25 mouse cellular contexts compared by ENCODE assay signal in the genomic region with DNA sequence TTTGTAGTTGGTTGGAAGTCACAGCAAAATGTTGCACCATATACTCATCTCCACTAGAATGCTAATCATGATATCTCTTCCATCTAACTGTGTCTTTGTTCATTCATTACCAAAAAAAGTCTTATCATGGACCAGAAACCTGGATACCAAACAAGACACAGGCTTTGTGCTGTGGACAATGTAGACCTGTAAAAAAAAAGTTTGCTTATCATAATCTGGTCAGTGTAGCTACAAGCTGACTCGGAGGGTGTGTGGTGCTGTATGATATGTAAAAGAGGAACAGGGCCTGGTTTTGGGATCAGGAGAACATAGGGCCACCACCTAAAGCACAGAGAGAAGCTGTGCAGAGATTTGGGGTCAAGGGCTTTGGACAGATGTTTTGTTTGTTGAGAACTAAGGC. TPM values are rescaled to one million over a fixed set of nuclear protein-coding genes. Genes with fewer than 3 reads are reported as not detected.
A peak's percentile ranks its signal among the peaks of the same experiment; 100 is the strongest.
DNase-seq lines count a peak whose midpoint lies in the region; ATAC-seq and TF ChIP-seq lines count a peak whose summit lies in the region.
"Had no signal": no experiment of that assay in that cellular context is flagged by ENCODE, and none has a peak within 500 bp of the region (broad histone marks: within the 10 kb centered on the region; RNA-seq: fewer than 3 reads in every experiment).

No protein-coding gene starts in this region.

- no peak for TF ChIP-seq RAD21 in MEL (IDR thresholded peaks at IDR 0.05; ENCODE audit: low read depth, low read length)

- no peak overlapping the region for H3K4me2 ChIP-seq in liver, embryonic 15.5 days
- H3K4me2 ChIP-seq in kidney, embryonic 15.5 days: no peak overlapping the region
- H3K4me2 ChIP-seq: heart, embryonic 12.5 days; hindbrain, embryonic 14.5 days; intestine, embryonic 15.5 days had no signal

- H3K4me1 ChIP-seq in MEL (ENCODE audit: control insufficient read depth in 1 of 2, insufficient read depth in 2 of 2, low read length in 2 of 2): peaks cover 18 to 19% of the 10 kb centered on the region in 2 experiments
- 0 out of 2 replicates have a peak, but pooled peaks cover 15% of the 10 kb centered on the region for H3K4me1 ChIP-seq in liver, embryonic 15.5 days (replicated peaks)
- no peaks in the 10 kb centered on the region for H3K4me1 ChIP-seq in kidney, embryonic 15.5 days
- H3K4me1 ChIP-seq: intestine, embryonic 15.5 days had no signal

- no peak overlapping the region for H3K4me3 ChIP-seq in MEL (ENCODE audit: control insufficient read depth in 1 of 2, insufficient read depth in 1 of 2, low read depth in 2 of 2, low read length in 2 of 2)
- H3K4me3 ChIP-seq in liver, embryonic 15.5 days (replicated peaks): no peak overlapping the region
- H3K4me3 ChIP-seq in kidney, embryonic 15.5 days (replicated peaks): no peak overlapping the region
- H3K4me3 ChIP-seq: embryonic facial prominence, embryonic 10.5 days; heart, embryonic 12.5 days; hindbrain, embryonic 10.5 days; intestine, embryonic 15.5 days had no signal

- peak overlapping the region; percentile 48 for H3K27ac ChIP-seq in MEL (ENCODE audit: control insufficient read depth, low read depth, low read length)
- no peak overlapping the region for H3K27ac ChIP-seq in liver, embryonic 15.5 days (replicated peaks)
- H3K27ac ChIP-seq in kidney, embryonic 15.5 days: no peak overlapping the region
- H3K27ac ChIP-seq: embryonic facial prominence, embryonic 10.5 days; hindbrain, embryonic 10.5 days; hindbrain, embryonic 14.5 days; intestine, embryonic 15.5 days had no signal

- H3K27me3 ChIP-seq in MEL (ENCODE audit: control insufficient read depth in 1 of 2, insufficient read depth in 2 of 2, low read length in 2 of 2): no peaks in the 10 kb centered on the region
- H3K27me3 ChIP-seq in liver, embryonic 15.5 days: no peaks in the 10 kb centered on the region
- no peaks in the 10 kb centered on the region for H3K27me3 ChIP-seq in kidney, embryonic 15.5 days
- H3K27me3 ChIP-seq: heart, embryonic 12.5 days; intestine, embryonic 15.5 days had no signal

- TF ChIP-seq POLR2A in MEL (IDR thresholded peaks at IDR 0.05; ENCODE audit: control insufficient read depth in 1 of 2, insufficient read depth in 1 of 2, low read depth in 1 of 2, low read length in 2 of 2, poor library complexity in 1 of 2): no peak

- H3K9ac ChIP-seq in MEL (ENCODE audit: control insufficient read depth, low read depth, low read length, poor library complexity, severe bottlenecking): no peak overlapping the region
- H3K9ac ChIP-seq in liver, embryonic 15.5 days: no peak overlapping the region
- no peak overlapping the region for H3K9ac ChIP-seq in kidney, embryonic 15.5 days
- H3K9ac ChIP-seq: heart, embryonic 12.5 days; hindbrain, embryonic 14.5 days; intestine, embryonic 15.5 days had no signal

- H3K36me3 ChIP-seq in MEL (ENCODE audit: control insufficient read depth in 1 of 2, insufficient read depth in 2 of 2, low read length in 2 of 2): peaks cover 0 to 30% of the 10 kb centered on the region in 2 experiments; a peak in 2 of 4 replicates
- H3K36me3 ChIP-seq in liver, embryonic 15.5 days (replicated peaks): peaks cover 24% of the 10 kb centered on the region; the same call in 1 of the 2 replicates
- peaks cover 58% of the 10 kb centered on the region for H3K36me3 ChIP-seq in kidney, embryonic 15.5 days

- peak; percentile 92 for DNase-seq in MEL (ENCODE audit: low read depth, low spot score)
- no peak for DNase-seq in kidney, adult 18-20 months
- no peak for DNase-seq in cerebellum, postnatal 14 days
- DNase-seq: adrenal gland, adult 2 months; adrenal gland, postnatal 25 days; B cell, adult 2 months; cerebellum, adult 11 months; cerebellum, adult 8-10 months; cerebellum, postnatal 25 days; gastrocnemius, postnatal 36 days had no signal

- H3K79me2 ChIP-seq in MEL (ENCODE audit: control insufficient read depth, insufficient read depth, low read length, poor library complexity): no peaks in the 10 kb centered on the region

- WGBS in liver, embryonic 15.5 days (ENCODE audit: insufficient replicate concordance): 10% methylated on average over 1 of the region's 1 CpGs
- WGBS in kidney, embryonic 15.5 days: 92% methylated on average over 1 of the region's 1 CpGs

- no peaks in the 10 kb centered on the region for H3K9me3 ChIP-seq in MEL (replicated peaks; ENCODE audit: insufficient read depth, low read length)
- no peaks in the 10 kb centered on the region for H3K9me3 ChIP-seq in liver, embryonic 15.5 days (replicated peaks)
- H3K9me3 ChIP-seq in kidney, embryonic 15.5 days (replicated peaks): no peaks in the 10 kb centered on the region
- H3K9me3 ChIP-seq: embryonic facial prominence, embryonic 10.5 days; heart, embryonic 12.5 days; hindbrain, embryonic 10.5 days; intestine, embryonic 15.5 days had no signal

- no peak for TF ChIP-seq CTCF in MEL (IDR thresholded peaks at IDR 0.05 in 2 of 3, conservative IDR thresholded peaks at IDR 0.05 in 1 of 3; ENCODE audit: control insufficient read depth in 1 of 3, insufficient read depth in 1 of 3, low read depth in 2 of 3, low read length in 3 of 3, poor library complexity in 1 of 3, severe bottlenecking in 1 of 3)

- ATAC-seq in common myeloid progenitor, adult 5-6 weeks (replicated peaks; ENCODE audit: low read depth, poor library complexity, severe bottlenecking): peak; percentile 79
- peak; percentile 64; the same call in 1 of the 2 replicates for ATAC-seq in liver, embryonic 15.5 days (ENCODE audit: insufficient read depth)
- peak; percentile 95 for ATAC-seq in megakaryocyte-erythroid progenitor cell, adult 5-6 weeks (replicated peaks; ENCODE audit: low FRiP score, low TSS enrichment, poor library complexity, severe bottlenecking)
- ATAC-seq in kidney, embryonic 15.5 days (replicated peaks; ENCODE audit: low FRiP score): no peak
- ATAC-seq: CD4-positive, CD25-positive, alpha-beta regulatory T cell, adult 4 months; forebrain, embryonic 14.5 days; intestine, embryonic 15.5 days had no signal

- peak; percentile 99 for TF ChIP-seq EP300 in MEL (IDR thresholded peaks at IDR 0.05; ENCODE audit: low read depth in 1 of 2, low read length in 2 of 2)

TF ChIP-seq in MEL, 35 proteins besides CTCF, POLR2A, EP300 and RAD21 (continues in another document):
- no peak for TF ChIP-seq MYC (IDR thresholded peaks at IDR 0.05; ENCODE audit: low read depth, low read length)
- peak; percentile 68; the same call in 1 of the 2 replicates for TF ChIP-seq MEF2A (IDR thresholded peaks at IDR 0.05; ENCODE audit: extremely low read depth, insufficient replicate concordance, low read depth, low read length, poor library complexity, severe bottlenecking)
- peak; percentile 100 for TF ChIP-seq RCOR1 (IDR thresholded peaks at IDR 0.05; ENCODE audit: low read depth, low read length)
- peak; percentile 100 for TF ChIP-seq TCF12 (IDR thresholded peaks at IDR 0.05; ENCODE audit: low read depth, low read length)
- peak; percentile 99 for TF ChIP-seq GATA1 (IDR thresholded peaks at IDR 0.05; ENCODE audit: low read depth, low read length)
- TF ChIP-seq USF1 (IDR thresholded peaks at IDR 0.05; ENCODE audit: low read depth, low read length): no peak
- peak; percentile 73; the same call in 1 of the 2 replicates for TF ChIP-seq MYB (IDR thresholded peaks at IDR 0.05; ENCODE audit: low read depth, low read length)
- TF ChIP-seq BHLHE40 (IDR thresholded peaks at IDR 0.05; ENCODE audit: borderline replicate concordance, low read depth, low read length): peak; percentile 41; the same call in 1 of the 2 replicates
- peak; percentile 86 for TF ChIP-seq SIN3A (IDR thresholded peaks at IDR 0.05; ENCODE audit: low read length)
- TF ChIP-seq MAFK (IDR thresholded peaks at IDR 0.05; ENCODE audit: borderline replicate concordance, low read depth, low read length): peak; percentile 82; the same call in 1 of the 2 replicates
- no peak for TF ChIP-seq NRF1 (IDR thresholded peaks at IDR 0.05; ENCODE audit: insufficient read depth, low read depth, low read length, poor library complexity, severe bottlenecking)
- TF ChIP-seq MAZ (IDR thresholded peaks at IDR 0.05; ENCODE audit: low read depth, low read length): 0 out of 2 replicates have a peak, but pooled peaks have one; percentile 1
- TF ChIP-seq KAT2A (conservative IDR thresholded peaks at IDR 0.05; ENCODE audit: low read depth, low read length): no peak
- TF ChIP-seq TAL1 (IDR thresholded peaks at IDR 0.05; ENCODE audit: low read length): peak; percentile 98

RNA-seq across cellular contexts. Expression of gene Gm10840, which starts 31.2 kb away (rescaled TPM):
- total RNA-seq in MEL (2012; rRNA removed): not detected in 2 replicates
- not detected for polyA plus RNA-seq in MEL (2012; ENCODE audit: insufficient read depth in 1 of 2, insufficient read length in 2 of 2, low read depth in 1 of 2, low replicate concordance in 2 of 2, missing spikeins in 1 of 2)
- not detected in 2 replicates for total RNA-seq in common myeloid progenitor, adult 5-6 weeks (2017)
- polyA plus RNA-seq in liver, embryonic 15.5 days (2015; fragmentation: Nextera tagmentation; extraction: Ambion mirVana): not detected in 2 replicates
- total RNA-seq in megakaryocyte-erythroid progenitor cell, adult 5-6 weeks (2014; fragmentation: Nextera tagmentation): not detected in 2 replicates
- total RNA-seq in megakaryocyte-erythroid progenitor cell, adult 5-6 weeks (2017): not detected in 2 replicates
- polyA plus RNA-seq in kidney, embryonic 15.5 days (2015; fragmentation: Nextera tagmentation; extraction: Ambion mirVana): not detected in 2 replicates
- total RNA-seq: adrenal gland, adult 2 months; adrenal gland, postnatal 25 days; gastrocnemius, adult 8-10 months; gastrocnemius, postnatal 36 days; heart, postnatal 25 days had no signal
- polyA plus RNA-seq: adrenal gland, adult 2 months; CD4-positive, CD25-positive, alpha-beta regulatory T cell, adult 4 months; embryonic facial prominence, embryonic 14.5 days; forebrain, embryonic 14.5 days; heart, embryonic 12.5 days; heart, embryonic 16.5 days; hindbrain, embryonic 14.5 days; intestine, embryonic 15.5 days had no signal

RNA-seq across cellular contexts. Expression of gene Limd2, which starts 31.2 kb away (rescaled TPM):
- total RNA-seq in MEL (2012; rRNA removed): 58.6 and 103 TPM in 2 replicates
- 100 to 1,000 TPM in 1 of 2 experiments, not detected in 1; 201 TPM for polyA plus RNA-seq in MEL (2012; ENCODE audit: insufficient read depth in 1 of 2, insufficient read length in 2 of 2, low read depth in 1 of 2, low replicate concordance in 2 of 2, missing spikeins in 1 of 2)
- total RNA-seq in common myeloid progenitor, adult 5-6 weeks (2017): 22.7 and 26.6 TPM in 2 replicates
- 82.2 and 82.7 TPM in 2 replicates for polyA plus RNA-seq in liver, embryonic 15.5 days (2015; fragmentation: Nextera tagmentation; extraction: Ambion mirVana)
- 12.0 and 18.5 TPM in 2 replicates for total RNA-seq in megakaryocyte-erythroid progenitor cell, adult 5-6 weeks (2014; fragmentation: Nextera tagmentation)
- 4.4 and 5.9 TPM in 2 replicates for total RNA-seq in megakaryocyte-erythroid progenitor cell, adult 5-6 weeks (2017)
- polyA plus RNA-seq in kidney, embryonic 15.5 days (2015; fragmentation: Nextera tagmentation; extraction: Ambion mirVana): 201 and 217 TPM in 2 replicates

RNA-seq across cellular contexts. Expression of gene Map3k3, which starts 45.1 kb away (rescaled TPM):
- total RNA-seq in MEL (2012; rRNA removed): 10.5 and 14.6 TPM in 2 replicates
- 10 to 100 TPM in 1 of 2 experiments, not detected in 1; 14.3 TPM for polyA plus RNA-seq in MEL (2012; ENCODE audit: insufficient read depth in 1 of 2, insufficient read length in 2 of 2, low read depth in 1 of 2, low replicate concordance in 2 of 2, missing spikeins in 1 of 2)
- total RNA-seq in common myeloid progenitor, adult 5-6 weeks (2017): 14.7 and 28.0 TPM in 2 replicates
- 5.2 and 6.0 TPM in 2 replicates for polyA plus RNA-seq in liver, embryonic 15.5 days (2015; fragmentation: Nextera tagmentation; extraction: Ambion mirVana)
- total RNA-seq in megakaryocyte-erythroid progenitor cell, adult 5-6 weeks (2014; fragmentation: Nextera tagmentation): 10.3 and 19.9 TPM in 2 replicates
- total RNA-seq in megakaryocyte-erythroid progenitor cell, adult 5-6 weeks (2017): 5.9 and 9.0 TPM in 2 replicates
- 22.1 and 24.3 TPM in 2 replicates for polyA plus RNA-seq in kidney, embryonic 15.5 days (2015; fragmentation: Nextera tagmentation; extraction: Ambion mirVana)
